Mouse (Mus musculus) small intestine, adult 2 months (tissue): ENCODE data around the gene Pdzph1.

Source experiments
- CTCF ChIP-seq: fragments of 200-500 bp; IDR thresholded peaks from 2 replicates; pipeline ENCODE4 v1.5.1; 2012; ENCODE audit warnings: low read depth, mild to moderate bottlenecking, control low read depth, inconsistent platforms, low read length, moderate library complexity, mixed read lengths; ENCODE audit not compliant: insufficient replicate concordance, insufficient read length; ENCODE audit errors: extremely low read depth
- POLR2A ChIP-seq: fragments of 200-500 bp; IDR thresholded peaks from 2 replicates; pipeline ENCODE4 v1.6.1; 2012; ENCODE audit warnings: low read depth, mild to moderate bottlenecking, control low read depth, inconsistent platforms, low read length, moderate library complexity

GRCm38 (mm10) chr17:58873356-58873755 lies 117.8 kb downstream of the Pdzph1 start:
- TF ChIP-seq CTCF (no peak), POLR2A (no peak)
